Mouse (Mus musculus) frontal cortex, postnatal 14 days (tissue): ENCODE measurements around the gene Uggt1.

Experiments used
- DNase-seq, 2 experiments: peaks; one replicate each; pipeline ENCODE4 v3.0.0; 2022; ENCODE audit warnings: low spot score in 2 of 2

Gene Uggt1

DNA sequence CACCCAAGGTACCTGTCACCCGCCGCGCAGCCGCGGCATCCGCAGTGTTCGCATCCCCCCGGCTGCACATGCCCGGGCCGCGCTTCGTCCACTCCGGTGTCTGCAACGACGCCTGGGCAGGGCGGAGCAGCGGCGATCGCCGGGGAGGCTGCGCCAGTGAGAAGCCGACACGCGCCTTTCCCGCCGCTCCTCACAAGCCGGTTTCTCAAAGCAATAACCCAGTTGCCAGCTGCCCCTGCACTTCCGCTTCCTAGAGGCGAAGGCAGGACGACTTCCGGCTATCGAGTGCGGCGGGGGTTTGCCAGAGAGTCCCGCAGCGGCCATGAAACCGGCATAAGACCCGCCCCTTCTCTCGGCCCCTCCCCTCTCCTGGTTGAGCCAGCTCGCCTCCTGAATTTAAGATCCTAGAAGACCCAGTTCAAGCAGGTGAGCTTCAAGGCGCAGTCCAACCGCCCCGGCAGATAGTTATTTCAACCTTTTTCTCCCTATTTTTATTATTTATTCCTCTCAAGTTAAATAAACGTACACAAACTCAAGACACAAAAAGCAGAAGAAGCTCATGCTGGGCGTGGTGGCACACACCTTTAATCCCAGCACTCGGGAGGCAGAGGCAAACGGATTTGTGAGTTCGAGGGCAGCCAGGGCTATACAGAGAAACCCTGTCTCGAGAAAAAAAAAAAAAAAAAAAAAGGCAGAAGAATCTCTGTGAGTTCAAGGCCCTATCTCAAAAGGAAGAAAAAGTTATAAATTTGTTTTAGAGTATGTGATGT is at the start of gene Uggt1:
Uggt1 (minus strand) TSS at position 663 of the 770 bp plus-strand sequence.
- peak; percentile 88 to 90 for DNase-seq

DNA sequence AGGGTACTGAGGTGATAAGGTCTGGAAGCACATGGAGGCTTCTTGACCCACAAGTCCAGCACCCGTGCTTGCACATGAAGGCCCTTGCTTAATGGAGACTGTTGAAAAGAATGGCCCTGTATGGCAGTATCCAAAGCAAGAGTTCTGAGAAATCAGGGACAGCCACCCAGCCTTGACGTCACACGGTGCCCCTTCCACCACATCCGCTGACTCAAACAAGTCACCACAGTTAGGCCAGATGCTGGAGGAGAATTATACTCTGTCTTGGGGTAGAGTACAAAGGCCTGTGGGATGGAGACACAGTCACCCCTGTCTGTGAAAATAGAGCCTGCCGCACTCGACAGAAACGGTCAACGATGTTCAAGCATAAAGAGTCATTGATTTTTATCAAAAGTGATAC is 49.0 kb upstream of the Uggt1 start:
- DNase-seq, result no peak

DNA sequence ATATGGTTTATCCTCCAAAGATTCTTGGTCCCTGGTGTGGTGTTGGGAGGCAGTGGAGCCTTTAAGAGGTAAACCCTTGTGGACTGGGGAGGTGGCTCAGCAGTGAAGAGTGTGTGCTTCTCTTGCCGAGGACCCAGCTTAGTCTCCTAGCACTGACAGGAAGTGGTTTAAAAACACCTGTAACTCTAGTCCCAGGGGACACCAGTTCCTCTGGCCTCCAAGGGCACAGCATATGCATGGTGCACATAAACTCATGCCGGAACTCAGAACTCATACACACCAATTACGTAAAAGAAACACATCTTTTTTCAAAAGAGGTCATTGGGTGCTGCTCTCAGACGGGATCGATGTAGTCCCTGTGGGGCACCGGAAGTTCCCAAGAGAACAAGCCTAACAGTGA is 37.3 kb upstream of the Uggt1 start:
- DNase-seq, result no peak

DNA sequence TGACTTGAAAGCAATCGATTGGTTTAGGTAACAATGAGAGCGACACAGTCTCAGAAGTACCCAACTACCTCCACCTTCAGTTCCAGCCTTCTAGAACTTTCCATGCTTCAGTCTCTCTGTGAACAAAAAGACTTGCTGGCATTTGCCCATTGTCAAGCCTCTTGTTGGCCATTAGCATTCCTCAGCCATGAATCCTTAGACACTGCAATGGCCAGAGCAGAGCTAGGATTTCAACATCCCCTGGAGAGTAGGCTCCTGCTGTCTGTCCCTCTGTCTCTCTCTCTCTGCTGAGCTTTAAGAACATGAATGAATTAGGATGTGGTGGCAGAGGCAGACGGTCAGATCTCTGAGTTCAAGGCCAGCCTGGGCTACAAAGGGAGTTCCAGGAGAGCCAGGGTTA is 36.4 kb upstream of the Uggt1 start:
- DNase-seq, result no peak

DNA sequence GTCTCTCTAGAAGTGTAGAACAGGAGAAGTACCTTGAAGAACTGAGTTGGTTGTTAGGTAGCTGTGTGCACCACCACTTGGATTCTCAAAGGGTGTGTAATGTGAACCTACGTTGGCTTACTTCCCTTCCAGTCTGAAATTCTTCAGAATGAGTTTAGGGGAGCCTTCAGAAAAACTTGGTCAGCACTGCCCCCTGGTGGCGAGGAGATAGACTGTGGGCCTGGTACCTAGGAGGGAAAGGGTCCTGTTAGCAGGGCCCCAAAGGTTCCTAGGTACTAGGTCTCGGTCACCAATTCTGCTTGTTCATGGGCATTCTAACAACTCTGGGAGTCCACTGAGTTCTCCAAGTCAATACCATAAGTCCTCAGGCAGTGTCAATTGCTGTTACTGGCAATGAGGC is 34.7 kb upstream of the Uggt1 start:
- DNase-seq, result peak; percentile 38 to 73

DNA sequence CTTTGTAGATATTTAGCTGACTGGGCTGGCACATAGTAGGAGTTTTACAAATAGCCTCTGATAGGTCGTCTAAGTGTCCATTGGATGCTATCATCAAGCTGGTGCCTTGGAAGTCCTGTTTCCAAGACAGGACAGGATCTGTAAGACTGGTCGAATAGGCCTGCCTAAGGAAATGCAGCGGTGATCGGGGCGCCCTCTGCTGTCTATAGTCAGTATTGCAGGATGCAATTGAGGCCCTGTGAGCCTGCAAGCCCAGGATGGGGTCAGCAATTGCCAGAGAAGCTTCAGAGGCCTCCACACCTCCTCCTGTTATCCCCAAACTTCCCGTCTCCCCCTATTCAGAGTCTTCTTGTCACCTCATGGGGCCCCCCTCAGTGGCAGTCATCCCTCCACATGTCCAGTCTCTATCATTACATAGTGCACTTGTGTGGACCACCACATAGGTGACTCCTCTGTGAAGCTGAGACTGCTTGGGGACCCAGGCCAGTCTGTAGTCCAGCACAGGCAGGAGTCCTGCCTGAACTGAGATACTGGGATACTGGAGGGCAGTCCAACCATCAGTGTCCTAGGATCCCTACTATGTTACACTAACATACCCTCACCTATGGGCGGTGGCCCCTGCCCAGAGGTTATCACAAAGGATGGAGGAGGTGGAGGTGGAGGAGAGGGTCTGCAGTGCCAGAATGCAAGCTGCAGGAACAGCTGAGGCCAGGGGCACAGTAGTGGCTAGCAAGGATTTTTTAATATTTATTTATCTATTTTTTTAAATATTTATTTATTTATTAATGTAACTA is 32.9 kb upstream of the Uggt1 start:
- DNase-seq, result peak in 1 of 2 experiments; percentile 69

DNA sequence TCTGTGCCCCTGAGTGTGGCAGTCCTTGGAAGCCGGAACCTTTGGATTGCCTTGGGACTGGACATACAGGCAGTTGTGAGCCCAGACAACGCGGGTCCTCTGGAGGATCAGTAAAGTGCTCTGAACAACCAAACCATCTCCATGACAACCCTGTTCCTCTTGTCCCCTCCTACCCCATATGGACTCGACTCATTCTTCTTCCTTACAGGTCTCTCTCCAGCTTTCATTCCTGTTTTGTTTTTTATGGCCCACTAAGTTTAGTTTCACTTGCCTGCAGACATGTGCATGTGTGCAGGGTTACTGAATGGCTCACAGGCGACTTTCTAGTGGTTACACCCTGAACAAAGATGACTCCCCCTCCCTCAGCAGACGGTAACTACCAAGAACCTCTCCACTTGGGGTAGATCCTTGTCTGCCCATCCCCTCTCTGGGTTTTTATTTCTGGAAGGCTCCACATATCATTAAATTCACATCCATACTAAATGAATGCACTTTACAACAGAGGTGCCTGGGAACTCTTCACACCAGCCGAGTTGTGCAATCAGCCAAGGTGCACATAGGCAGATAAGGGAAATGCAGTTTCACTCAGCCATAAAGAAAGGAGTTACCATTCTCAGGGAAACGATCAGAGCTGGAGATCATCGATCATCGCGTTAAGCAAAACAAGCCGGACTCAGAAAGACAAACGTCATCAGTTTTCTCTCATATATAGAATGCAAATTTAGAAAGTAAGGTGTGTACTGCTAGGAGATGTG is 31.3 kb upstream of the Uggt1 start:
- no peak for DNase-seq

DNA sequence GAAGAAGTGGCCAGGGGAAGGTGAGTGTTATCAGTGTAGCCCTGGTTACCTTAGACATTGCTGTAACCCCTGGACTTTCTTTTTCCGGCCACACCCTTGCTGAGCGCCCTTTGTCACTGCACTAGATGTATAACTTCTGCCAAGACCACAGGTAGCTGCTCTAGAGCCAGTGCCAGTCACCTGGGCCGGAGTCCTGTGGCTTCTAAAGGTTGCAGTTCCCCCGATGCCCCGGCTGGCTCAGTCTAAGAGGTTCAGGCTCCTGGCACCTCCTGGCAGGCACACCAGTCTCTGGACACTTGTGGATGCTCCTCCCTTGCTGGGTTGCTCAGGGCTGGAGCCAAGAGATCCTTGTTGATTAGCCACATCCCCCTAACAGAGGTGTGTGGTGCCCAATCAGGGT is 29.9 kb upstream of the Uggt1 start, which contains the start of gene Neurl3:
Neurl3 (minus strand) TSS at position 225 of the 400 bp plus-strand sequence.
- DNase-seq, result no peak

DNA sequence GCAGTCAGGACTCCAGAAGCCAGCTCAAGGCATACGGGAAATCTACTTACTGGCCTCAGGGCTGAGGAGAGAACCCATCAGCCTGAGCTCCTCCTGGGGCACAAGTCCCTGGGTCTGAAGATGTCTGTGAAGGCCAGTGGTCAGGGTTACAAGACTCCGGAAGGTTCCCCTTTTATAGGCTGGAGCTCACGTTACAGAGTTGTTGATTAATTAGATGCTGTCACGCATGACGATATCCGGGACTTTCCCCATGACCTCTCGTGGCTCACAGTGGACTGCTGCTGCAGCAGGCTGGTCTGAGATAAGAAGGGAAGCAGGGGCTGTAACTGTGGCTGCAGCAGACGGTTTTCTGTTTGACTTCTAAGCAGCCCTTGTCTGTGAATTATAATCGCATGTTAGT is 28.8 kb upstream of the Uggt1 start:
- no peak for DNase-seq

DNA sequence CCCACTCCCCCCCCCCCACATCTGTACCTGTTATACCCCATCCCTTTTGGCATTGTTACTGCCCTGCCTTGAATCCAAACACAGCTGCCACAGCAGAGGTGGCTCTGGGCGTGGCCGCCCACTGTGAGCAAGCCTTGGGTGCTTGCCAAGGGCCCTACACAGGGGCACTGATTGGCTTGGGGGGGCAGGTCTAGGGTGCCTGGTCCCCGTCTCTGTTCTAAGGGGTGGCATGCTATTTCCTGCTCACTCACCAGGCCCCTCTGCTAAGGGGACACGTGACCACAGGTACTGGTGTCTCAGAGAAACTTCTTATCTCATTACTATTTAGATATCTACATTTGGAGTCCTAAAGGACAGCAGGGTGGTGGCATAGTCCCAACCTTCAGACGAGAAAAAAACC is 28.0 kb upstream of the Uggt1 start:
- no peak for DNase-seq

DNA sequence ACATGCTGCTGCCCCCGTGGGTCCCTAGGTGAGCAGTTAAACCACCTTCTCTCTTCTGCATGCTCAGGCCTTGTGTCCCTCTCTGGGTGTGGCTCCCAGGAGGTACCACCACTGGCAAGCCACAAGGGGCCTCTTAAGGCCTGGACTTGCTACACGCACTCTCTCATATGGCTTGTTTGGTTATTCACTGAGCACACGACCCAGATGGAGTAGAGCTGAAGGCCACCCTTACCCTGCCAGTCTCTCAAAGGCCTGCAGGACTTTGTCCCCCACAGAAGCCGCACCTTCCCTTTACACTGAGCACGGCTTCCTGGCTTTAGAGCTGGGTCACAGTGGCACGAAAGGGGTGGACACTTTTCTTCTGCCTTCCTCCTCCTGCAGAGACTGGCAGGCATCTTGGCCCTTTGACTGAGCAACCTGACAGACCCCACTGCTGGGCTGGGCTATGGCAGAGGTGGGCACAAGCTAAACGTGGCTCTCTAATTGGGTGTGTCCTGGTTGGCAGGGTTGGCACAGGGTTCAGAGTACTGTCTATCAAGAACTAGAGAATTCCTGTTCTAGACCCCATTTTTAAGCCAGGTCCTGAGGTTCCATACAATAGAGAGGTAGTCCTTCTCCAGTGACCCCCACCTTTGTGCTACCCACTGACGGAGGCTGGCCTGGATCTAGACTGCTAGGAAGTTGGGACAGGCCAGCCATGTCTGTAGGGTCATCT is 27.2 kb upstream of the Uggt1 start:
- DNase-seq, result no peak

DNA sequence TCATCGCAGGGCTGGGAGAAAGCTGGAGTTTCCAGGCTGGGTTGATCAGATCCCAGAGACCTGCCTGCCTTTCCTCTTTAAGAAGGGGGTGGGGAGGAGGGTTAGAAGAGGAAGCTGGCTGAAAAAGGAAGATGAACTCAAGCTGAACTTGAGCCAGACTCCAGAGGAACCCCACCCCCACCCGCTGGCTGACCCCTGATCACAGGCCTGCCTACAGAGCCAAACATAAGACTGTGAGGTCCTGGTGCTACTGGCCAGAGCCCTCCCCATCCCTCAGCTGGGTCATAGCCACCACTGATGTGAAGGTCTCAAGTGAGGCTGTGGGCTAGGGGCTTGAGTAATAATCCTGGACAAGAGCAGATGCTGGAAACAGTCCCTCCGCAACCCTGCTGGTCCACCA is 26.1 kb upstream of the Uggt1 start:
- no peak for DNase-seq

DNA sequence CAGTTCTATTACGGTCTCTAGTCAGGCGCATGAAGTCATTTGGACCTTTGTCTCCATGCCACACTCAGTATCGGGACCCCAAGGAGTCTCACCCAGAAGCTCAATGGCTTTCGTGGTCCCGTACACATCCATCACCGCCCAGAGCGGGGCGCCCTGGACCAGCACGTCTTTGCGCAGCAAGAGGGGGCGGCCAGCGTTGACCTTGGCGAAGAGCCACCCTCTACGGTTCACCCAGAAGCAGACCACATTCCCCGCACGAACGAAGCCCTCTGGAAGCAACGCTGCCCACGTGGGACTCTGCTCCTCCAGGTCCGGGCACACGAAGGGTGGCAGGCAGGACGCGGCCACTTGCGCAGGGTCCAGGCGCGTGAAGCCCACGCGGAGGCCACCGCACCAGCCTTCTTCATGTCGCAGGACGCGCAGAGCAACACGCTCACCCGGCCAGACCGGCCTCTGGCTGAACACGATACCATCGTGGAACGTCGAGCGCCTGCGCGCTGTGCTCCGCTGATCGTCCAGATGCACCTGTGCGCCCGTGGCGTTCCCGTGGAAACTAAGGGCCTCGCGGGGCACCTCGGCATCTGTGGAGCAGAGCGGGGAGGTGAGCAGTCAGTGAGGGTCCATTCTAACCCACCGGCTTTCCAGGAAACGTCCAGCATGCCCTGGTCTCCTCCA is 24.7 kb upstream of the Uggt1 start:
- no peak for DNase-seq

DNA sequence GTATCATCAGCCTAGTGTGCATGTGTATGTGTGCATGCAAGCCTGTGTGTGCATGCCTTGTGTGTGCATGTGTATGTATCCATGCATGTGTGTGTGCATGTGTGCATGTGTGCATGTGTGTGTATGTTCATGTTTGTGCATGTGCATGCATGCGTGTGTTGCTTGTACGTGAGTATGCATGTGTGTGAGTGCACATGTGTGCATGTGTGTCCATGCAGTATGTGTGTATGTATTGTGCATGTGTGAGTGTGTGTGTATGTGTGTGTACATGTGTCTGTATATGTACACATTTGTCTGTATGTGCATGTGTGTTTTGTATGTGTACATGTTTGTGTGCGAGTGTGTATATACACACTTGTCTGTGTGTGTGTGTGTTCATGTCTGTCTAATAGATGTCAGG is 23.1 kb upstream of the Uggt1 start:
- no peak for DNase-seq

DNA sequence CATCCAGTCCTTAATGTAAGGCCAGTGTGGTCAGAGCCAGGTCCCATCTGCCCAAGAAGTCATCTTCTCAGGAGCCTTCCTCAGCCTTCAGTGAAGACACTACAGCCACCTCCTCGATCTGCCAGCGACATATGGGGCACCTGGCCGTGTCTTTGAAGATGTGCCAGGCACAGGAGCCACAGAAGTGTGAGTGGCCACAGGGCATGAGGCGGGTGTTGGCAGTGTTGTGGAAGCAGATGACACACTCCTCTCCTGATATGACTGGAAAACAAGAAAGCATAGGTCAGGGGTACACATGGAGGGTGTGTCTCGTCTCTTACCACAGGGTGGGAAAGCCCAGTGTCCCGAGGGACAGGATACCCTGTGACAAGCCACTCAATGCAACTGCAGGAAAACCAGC is 21.8 kb upstream of the Uggt1 start:
- no peak for DNase-seq

DNA sequence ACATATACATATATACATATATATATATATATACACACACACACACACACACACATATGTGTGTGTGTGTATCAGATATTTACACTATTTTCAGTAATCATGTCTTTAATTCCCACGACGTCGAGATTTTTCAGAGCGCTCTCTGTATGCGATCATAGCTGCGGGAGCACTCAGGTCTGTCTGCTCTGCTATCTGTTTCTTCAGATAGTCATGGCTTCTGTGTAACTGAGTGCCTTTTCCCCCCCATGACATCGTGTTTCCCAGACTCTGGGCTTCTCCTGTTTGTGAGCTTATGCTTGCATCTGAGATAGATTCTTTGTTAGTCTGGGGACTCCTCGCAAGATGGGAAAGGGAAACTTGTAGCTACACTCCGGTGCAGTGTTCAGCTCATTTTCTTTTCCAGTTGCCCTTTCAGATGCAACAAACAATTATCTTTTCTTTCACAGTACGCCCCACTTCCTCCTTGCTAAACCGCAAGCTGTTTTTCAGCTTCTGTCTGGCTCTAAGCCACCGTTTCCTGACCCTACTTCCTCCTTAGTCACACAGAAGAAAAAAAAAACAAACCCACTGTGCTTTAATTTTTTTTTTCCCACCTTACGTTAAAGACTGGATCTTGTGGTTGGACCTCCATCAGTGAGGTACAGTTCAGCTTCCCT is 19.4 kb upstream of the Uggt1 start:
- DNase-seq, result no peak

DNA sequence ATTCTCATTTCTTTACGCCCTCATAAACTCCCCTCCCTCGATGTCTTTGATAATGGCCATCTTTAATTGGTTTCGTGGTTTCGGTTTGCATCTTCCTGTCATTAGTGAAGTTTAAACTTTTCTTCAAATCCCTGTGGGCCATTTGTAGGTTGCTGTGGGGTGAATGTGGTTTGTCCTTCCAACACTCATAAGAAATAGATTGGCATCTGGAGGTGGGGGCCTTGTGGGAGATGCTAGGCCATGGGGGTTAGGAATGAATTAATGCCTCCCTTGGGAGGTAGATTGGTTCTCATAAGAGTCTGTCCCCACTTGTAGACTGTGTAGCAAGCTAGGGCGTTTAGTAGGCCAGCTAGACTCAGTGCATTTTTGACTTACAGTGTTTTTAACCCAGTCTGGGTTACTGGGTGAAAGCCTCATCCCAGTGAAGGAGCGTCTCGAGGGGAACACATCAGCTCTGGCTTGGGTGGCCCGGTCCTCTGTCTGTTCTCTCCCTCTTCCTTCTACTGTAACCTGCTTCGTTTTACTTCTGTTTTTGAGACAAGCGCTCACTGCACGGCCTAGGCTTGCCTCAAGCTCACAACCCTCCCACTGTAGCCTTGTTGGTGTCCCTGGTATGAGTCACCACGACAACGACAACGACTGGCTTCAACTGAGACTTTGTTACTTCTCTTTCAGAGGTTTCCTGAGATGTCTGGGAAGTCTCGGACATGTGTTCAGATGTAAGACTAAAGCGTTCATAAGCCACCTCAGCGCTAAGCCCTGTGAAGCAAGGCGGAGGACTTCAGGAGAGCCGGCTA is 17.4 kb upstream of the Uggt1 start:
- no peak for DNase-seq

DNA sequence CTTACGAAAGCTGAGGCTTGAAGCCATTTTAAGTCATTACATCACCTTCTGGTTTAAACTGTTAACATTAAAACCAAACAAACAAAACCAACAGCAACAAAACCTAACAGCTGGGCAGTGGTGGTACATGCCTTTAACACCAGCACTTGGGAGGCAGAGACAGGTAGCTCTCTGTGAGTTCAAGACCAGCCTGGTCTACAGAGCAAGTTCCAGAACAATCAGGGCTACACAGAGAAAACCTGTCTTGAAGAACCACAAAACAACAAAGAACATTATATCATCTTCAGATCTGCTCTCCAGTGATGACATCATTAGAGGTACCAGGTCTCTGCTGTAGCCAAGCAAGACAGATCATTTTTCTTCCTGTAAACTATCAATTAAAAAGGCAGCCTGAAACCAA is 15.9 kb upstream of the Uggt1 start:
- DNase-seq, result no peak

DNA sequence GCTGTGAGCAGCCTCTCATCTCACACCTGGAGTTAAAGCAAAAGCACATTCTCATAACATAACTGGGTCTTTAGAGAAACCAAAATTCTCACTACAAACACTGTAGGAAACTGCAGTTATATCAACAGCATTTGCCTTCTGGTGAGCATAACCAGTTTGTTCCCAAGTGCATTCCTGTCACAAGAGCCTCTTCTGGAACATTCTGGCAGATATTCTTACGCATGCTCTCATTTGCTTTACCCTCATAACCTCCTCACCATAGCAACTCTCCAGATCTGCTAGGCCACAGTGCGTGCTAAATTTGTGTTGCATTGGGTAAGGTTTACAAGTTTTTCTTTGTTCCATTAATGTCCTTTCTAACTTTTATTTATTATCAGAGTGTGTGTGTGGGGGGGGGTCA is 14.8 kb upstream of the Uggt1 start:
- DNase-seq, result no peak

DNA sequence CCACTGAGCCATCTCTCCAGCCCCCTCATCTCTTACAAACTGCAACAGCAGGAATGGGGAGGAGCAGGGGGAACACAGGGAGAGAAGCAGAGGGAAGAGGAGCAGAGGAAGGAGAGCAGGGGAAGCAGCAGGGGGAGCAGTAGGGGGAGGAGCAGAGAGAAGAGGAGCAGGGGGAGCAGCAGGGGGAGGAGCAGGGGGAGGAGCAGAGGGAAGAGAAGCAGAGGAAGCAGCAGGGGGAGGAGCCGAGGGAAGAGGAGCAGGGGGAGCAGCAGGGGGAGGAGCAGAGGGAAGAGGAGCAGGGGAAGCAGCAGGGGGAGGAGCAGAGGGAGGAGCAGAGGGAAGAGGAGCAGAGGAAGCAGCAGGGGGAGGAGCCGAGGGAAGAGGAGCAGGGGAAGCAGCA is 14.1 kb upstream of the Uggt1 start:
- DNase-seq, result no peak
